Mouse (Mus musculus): Measurements from ENCODE around the gene Psrc1. TPM values are rescaled to one million over a fixed set of nuclear protein-coding genes. Genes with fewer than 3 reads are reported as not detected.

Psrc1 gene
- polyA plus RNA-seq, 1 experiment from 2014 or later, result 19.0 TPM

GRCm38 (mm10) chr3:108367173-108367572 is 16.5 kb upstream of the Psrc1 start:
- Histone ChIP-seq H3K9ac (ENCODE audit: low read depth, low read length) (no peak overlapping the region), H3K4me2 (ENCODE audit: low read length) (no peak overlapping the region), H3K9me3 (replicated peaks; ENCODE audit: low read length) (no peaks in the 10 kb centered on the region), H3K4me1 (replicated peaks; ENCODE audit: insufficient read depth, low read length) (0 out of 2 replicates have a peak, but pooled peaks cover 3% of the 10 kb centered on the region), H3K27me3 (ENCODE audit: insufficient read depth, low read length) (no peaks in the 10 kb centered on the region), H3K27ac (no peak overlapping the region), H3K4me3 (replicated peaks; ENCODE audit: low read depth, low read length) (no peak overlapping the region), H3K36me3 (ENCODE audit: insufficient read depth, low read length) (no peaks in the 10 kb centered on the region)
- 60% methylated on average over 9 of the region's 9 CpGs for WGBS
- DNase-seq (ENCODE audit: low spot score) (no peak), ATAC-seq (replicated peaks; ENCODE audit: low FRiP score, low read depth) (no peak)
- TF ChIP-seq CTCF (IDR thresholded peaks at IDR 0.05; ENCODE audit: low read depth), result no peak

DNA sequence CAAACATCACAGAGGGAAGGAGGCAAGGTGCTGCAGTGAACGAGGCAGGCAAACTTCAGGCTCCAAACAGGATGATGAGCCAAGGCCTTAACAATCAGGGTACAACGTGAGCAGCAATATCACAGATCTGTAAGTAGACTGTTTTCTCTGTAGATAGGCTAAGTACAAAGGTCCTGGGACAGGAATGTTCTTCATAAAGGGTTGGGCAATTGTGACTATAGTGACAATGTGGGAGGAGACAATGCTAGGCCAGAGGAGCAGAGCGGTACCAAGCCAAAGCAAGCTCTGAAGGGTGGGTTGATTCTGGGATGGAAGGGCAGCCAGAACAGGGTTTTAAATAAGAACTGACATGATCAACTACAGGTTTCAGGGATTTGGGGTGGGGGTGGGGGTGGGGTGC is 15.8 kb upstream of the Psrc1 start:
- Histone ChIP-seq H3K36me3 (ENCODE audit: insufficient read depth, low read length) (no peaks in the 10 kb centered on the region), H3K4me3 (replicated peaks; ENCODE audit: low read depth, low read length) (no peak overlapping the region), H3K9me3 (replicated peaks; ENCODE audit: low read length) (no peaks in the 10 kb centered on the region), H3K4me1 (replicated peaks; ENCODE audit: insufficient read depth, low read length) (0 out of 2 replicates have a peak, but pooled peaks cover 3% of the 10 kb centered on the region), H3K27me3 (ENCODE audit: insufficient read depth, low read length) (no peaks in the 10 kb centered on the region), H3K4me2 (ENCODE audit: low read length) (no peak overlapping the region), H3K27ac (no peak overlapping the region), H3K9ac (ENCODE audit: low read depth, low read length) (no peak overlapping the region)
- ATAC-seq (replicated peaks; ENCODE audit: low FRiP score, low read depth) (no peak), DNase-seq (ENCODE audit: low spot score) (no peak)
- WGBS, result 73% methylated on average over 3 of the region's 3 CpGs
- TF ChIP-seq CTCF (IDR thresholded peaks at IDR 0.05; ENCODE audit: low read depth), result no peak

DNA sequence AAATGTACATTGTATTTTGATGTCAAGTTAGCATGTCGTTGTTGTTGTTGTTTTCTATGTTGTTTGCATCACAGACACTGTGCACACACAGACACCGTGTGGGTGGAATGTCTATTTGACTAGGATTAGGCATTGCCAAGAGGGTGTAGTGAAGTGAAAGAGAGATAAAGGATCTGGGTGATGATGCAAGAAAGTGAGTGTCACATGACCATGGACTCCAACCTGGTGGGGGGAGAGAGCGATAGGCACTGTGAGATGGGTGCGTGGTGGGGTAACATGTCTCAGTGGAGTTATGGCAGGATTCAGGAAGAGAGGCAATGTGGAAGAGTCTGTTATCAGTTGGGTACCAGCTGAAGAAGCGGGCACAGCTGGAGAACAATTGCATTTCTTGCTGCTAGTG is 14.9 kb upstream of the Psrc1 start:
- Histone ChIP-seq H3K27ac (no peak overlapping the region), H3K4me1 (replicated peaks; ENCODE audit: insufficient read depth, low read length) (0 out of 2 replicates have a peak, but pooled peaks cover 3% of the 10 kb centered on the region), H3K27me3 (ENCODE audit: insufficient read depth, low read length) (no peaks in the 10 kb centered on the region), H3K4me2 (ENCODE audit: low read length) (no peak overlapping the region), H3K36me3 (ENCODE audit: insufficient read depth, low read length) (no peaks in the 10 kb centered on the region), H3K4me3 (replicated peaks; ENCODE audit: low read depth, low read length) (no peak overlapping the region), H3K9me3 (replicated peaks; ENCODE audit: low read length) (no peaks in the 10 kb centered on the region), H3K9ac (ENCODE audit: low read depth, low read length) (no peak overlapping the region)
- ATAC-seq (replicated peaks; ENCODE audit: low FRiP score, low read depth), result no peak
- TF ChIP-seq CTCF (IDR thresholded peaks at IDR 0.05; ENCODE audit: low read depth), result no peak
- 80% methylated on average over 5 of the region's 5 CpGs for WGBS
- no peak for DNase-seq (ENCODE audit: low spot score)

DNA sequence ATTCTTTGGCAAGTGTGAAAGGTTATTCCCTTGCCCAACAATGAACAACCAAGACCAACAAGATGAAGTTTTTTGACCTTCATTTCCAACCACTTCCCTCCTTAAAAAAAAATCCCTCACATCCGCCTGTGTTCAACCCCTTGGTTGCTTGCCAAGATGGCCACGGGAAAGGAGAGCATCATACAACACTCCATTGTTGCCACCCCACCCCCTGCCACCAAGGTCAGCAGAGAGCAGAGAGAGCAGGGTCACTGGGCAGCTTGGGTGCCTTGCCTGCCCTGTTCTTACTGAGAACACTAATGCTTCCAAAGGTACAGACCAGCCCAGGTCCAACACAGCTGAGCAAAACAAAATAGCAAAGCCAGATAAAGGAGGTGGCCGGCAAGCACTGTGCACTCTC is 11.4 kb upstream of the Psrc1 start:
- ATAC-seq (replicated peaks; ENCODE audit: low FRiP score, low read depth) (no peak), DNase-seq (ENCODE audit: low spot score) (no peak)
- H3K36me3 ChIP-seq (ENCODE audit: insufficient read depth, low read length), result no peaks in the 10 kb centered on the region
- no peak overlapping the region for H3K9ac ChIP-seq (ENCODE audit: low read depth, low read length)
- H3K27ac ChIP-seq, result no peak overlapping the region
- no peaks in the 10 kb centered on the region for H3K4me1 ChIP-seq (replicated peaks; ENCODE audit: insufficient read depth, low read length)
- H3K9me3 ChIP-seq (replicated peaks; ENCODE audit: low read length), result no peaks in the 10 kb centered on the region
- TF ChIP-seq CTCF (IDR thresholded peaks at IDR 0.05; ENCODE audit: low read depth), result no peak
- no peak overlapping the region for H3K4me2 ChIP-seq (ENCODE audit: low read length)
- H3K27me3 ChIP-seq (ENCODE audit: insufficient read depth, low read length), result no peaks in the 10 kb centered on the region
- WGBS, result 43% methylated on average over 3 of the region's 3 CpGs
- no peak overlapping the region for H3K4me3 ChIP-seq (replicated peaks; ENCODE audit: low read depth, low read length)

DNA sequence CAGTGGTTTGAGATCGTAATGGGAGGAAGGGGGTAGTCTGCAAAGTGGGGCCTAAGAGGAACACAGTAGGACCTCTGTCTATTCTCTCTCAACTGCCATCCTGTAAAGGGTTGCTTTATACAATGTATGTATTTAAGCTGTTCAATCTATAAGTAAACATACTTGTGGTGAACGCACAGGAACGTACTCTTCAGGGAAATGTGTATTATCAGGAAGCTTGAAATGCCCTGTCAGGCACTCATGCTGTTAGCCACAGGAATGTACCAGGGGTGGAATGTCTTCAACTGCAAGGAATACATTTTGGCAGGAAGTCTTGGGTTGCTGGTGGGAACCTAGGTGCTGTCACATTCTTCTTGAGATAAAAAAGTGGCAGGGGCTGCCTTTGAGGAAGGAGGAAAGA is 10.9 kb upstream of the Psrc1 start:
- H3K27ac ChIP-seq, result no peak overlapping the region

GRCm38 (mm10) chr3:108378875-108379663 is 4.6 kb upstream of the Psrc1 start:
- WGBS, result 87% methylated on average over 7 of the region's 7 CpGs
- Histone ChIP-seq H3K4me1 (replicated peaks; ENCODE audit: insufficient read depth, low read length) (0 out of 2 replicates have a peak, but pooled peaks cover 2% of the 10 kb centered on the region), H3K9me3 (replicated peaks; ENCODE audit: low read length) (no peaks in the 10 kb centered on the region), H3K4me2 (ENCODE audit: low read length) (no peak overlapping the region), H3K27me3 (ENCODE audit: insufficient read depth, low read length) (no peaks in the 10 kb centered on the region), H3K27ac (no peak overlapping the region), H3K4me3 (replicated peaks; ENCODE audit: low read depth, low read length) (no peak overlapping the region), H3K9ac (ENCODE audit: low read depth, low read length) (no peak overlapping the region), H3K36me3 (ENCODE audit: insufficient read depth, low read length) (no peaks in the 10 kb centered on the region)
- no peak for ATAC-seq (replicated peaks; ENCODE audit: low FRiP score, low read depth)
- no peak for TF ChIP-seq CTCF (IDR thresholded peaks at IDR 0.05; ENCODE audit: low read depth)
- DNase-seq (ENCODE audit: low spot score), result no peak

More for the DNA sequence above, 10.9 kb upstream of the Psrc1 start:
- Histone ChIP-seq H3K4me3 (replicated peaks; ENCODE audit: low read depth, low read length) (no peak overlapping the region), H3K27me3 (ENCODE audit: insufficient read depth, low read length) (no peaks in the 10 kb centered on the region), H3K9me3 (replicated peaks; ENCODE audit: low read length) (no peaks in the 10 kb centered on the region), H3K9ac (ENCODE audit: low read depth, low read length) (no peak overlapping the region), H3K4me1 (replicated peaks; ENCODE audit: insufficient read depth, low read length) (no peaks in the 10 kb centered on the region), H3K4me2 (ENCODE audit: low read length) (no peak overlapping the region), H3K36me3 (ENCODE audit: insufficient read depth, low read length) (no peaks in the 10 kb centered on the region)
- no peak for TF ChIP-seq CTCF (IDR thresholded peaks at IDR 0.05; ENCODE audit: low read depth)
- ATAC-seq (replicated peaks; ENCODE audit: low FRiP score, low read depth) (no peak), DNase-seq (ENCODE audit: low spot score) (no peak)
- WGBS, result 83% methylated on average over 3 of the region's 3 CpGs

Data from kidney, postnatal 0 days (tissue).